Mouse (Mus musculus): Measurements from ENCODE around the gene Gm4491. TPM values are rescaled to one million over a fixed set of nuclear protein-coding genes. Genes with fewer than 3 reads are reported as not detected.

Gene Gm4491
- not detected in 2 replicates for polyA plus RNA-seq (2016; fragmentation: Nextera tagmentation; extraction: Ambion mirVana)

GRCm38 (mm10) chr14:57115823-57116544, at the start of gene Gm4491:
TSS of gene Gm4491 (minus strand) at chr14:57115883.
- H3K27me3 ChIP-seq (replicated peaks) = no peaks in the 10 kb centered on the region
- H3K36me3 ChIP-seq = no peaks in the 10 kb centered on the region
- no peak within 1 kb of the TSS for H3K4me3 ChIP-seq
- no peaks in the 10 kb centered on the region for H3K9me3 ChIP-seq
- H3K27ac ChIP-seq = no peak within 1 kb of the TSS
- peaks cover 8% of the 10 kb centered on the region for H3K4me1 ChIP-seq
- peak; percentile 58 for ATAC-seq (ENCODE audit: low FRiP score, low read depth)
- H3K9ac ChIP-seq = no peak within 1 kb of the TSS
- 16% methylated on average over 13 of the region's 13 CpGs for WGBS
- H3K4me2 ChIP-seq (replicated peaks) = peak within 1 kb of the TSS; percentile 36

- no peak overlapping the region for H3K4me2 ChIP-seq (replicated peaks)
- no peak for ATAC-seq (ENCODE audit: low FRiP score, low read depth)
- no peak overlapping the region for H3K4me3 ChIP-seq
- peaks cover 5% of the 10 kb centered on the region for H3K4me1 ChIP-seq
- no peak overlapping the region for H3K9ac ChIP-seq
- H3K27ac ChIP-seq = no peak overlapping the region
- 0 out of 2 replicates have a peak, but pooled peaks cover 4% of the 10 kb centered on the region for H3K27me3 ChIP-seq (replicated peaks)
- 54% methylated on average over 2 of the region's 2 CpGs for WGBS
- no peaks in the 10 kb centered on the region for H3K36me3 ChIP-seq
- 0 out of 2 replicates have a peak, but pooled peaks cover 5% of the 10 kb centered on the region for H3K9me3 ChIP-seq
These were observed 46.1 kb upstream of the Gm4491 start for GRCm38 (mm10) chr14:57161833-57162232.

GRCm38 (mm10) chr14:57161201-57161600, 45.5 kb upstream of the Gm4491 start:
- 74% methylated on average over 4 of the region's 4 CpGs for WGBS
- Histone ChIP-seq H3K27me3 (replicated peaks) (0 out of 2 replicates have a peak, but pooled peaks cover 4% of the 10 kb centered on the region), H3K9ac (no peak overlapping the region), H3K4me2 (replicated peaks) (no peak overlapping the region), H3K4me3 (no peak overlapping the region), H3K36me3 (no peaks in the 10 kb centered on the region), H3K4me1 (peaks cover 5% of the 10 kb centered on the region), H3K9me3 (0 out of 2 replicates have a peak, but pooled peaks cover 5% of the 10 kb centered on the region), H3K27ac (no peak overlapping the region)
- no peak for ATAC-seq (ENCODE audit: low FRiP score, low read depth)

DNA sequence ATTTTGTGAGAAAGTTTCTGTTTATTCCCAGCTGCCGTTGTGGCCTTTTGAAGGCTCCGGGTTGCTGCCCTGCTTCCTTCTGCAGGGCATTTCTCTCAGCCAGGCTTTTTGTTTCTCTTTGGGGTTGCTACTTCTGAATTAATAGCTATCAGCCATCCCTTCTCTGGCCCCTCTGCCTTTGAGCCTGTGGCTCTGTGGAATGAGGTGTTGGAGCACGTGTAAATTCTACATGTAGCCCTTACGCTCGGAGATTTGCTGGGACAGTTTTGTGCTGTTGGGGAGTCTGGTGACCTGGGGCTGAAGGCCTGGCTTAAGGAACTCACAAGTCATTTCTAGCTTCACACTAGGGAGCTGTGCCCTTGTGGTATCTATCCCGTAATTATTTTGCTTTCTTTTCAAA, 39.2 kb upstream of the Gm4491 start:
- no peak overlapping the region for H3K27ac ChIP-seq
- H3K36me3 ChIP-seq = no peaks in the 10 kb centered on the region
- no peak for ATAC-seq (ENCODE audit: low FRiP score, low read depth)
- H3K9me3 ChIP-seq = 0 out of 2 replicates have a peak, but pooled peaks cover 5% of the 10 kb centered on the region
- H3K4me3 ChIP-seq = no peak overlapping the region
- peaks cover 4% of the 10 kb centered on the region; the same call in 1 of the 2 replicates for H3K4me1 ChIP-seq
- H3K4me2 ChIP-seq (replicated peaks) = no peak overlapping the region
- WGBS = 43% methylated on average over 6 of the region's 6 CpGs
- H3K9ac ChIP-seq = no peak overlapping the region
- 0 out of 2 replicates have a peak, but pooled peaks cover 5% of the 10 kb centered on the region for H3K27me3 ChIP-seq (replicated peaks)

DNA sequence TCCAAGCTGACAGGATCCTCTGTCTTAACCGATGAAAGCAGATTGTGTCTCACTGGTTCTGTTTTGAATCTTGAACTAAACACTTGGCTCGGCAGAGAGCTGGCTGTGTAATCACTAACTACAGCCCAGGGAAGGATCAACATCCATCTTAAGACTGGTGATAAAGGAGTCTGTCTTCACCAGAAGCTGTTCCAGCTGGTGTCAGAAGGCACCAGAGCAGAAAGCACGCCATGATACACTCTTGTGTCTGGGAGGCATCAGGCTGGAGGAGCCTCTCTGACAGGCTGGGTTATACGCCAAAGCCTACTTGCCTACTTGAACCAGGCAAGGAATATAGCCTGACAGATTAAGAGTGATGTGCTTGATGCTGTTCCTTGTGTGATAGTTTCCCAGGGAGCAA, 30.1 kb upstream of the Gm4491 start:
- H3K36me3 ChIP-seq = no peaks in the 10 kb centered on the region
- no peak for ATAC-seq (ENCODE audit: low FRiP score, low read depth)
- no peaks in the 10 kb centered on the region for H3K4me1 ChIP-seq
- H3K4me2 ChIP-seq (replicated peaks) = no peak overlapping the region
- no peak overlapping the region for H3K4me3 ChIP-seq
- no peak overlapping the region for H3K27ac ChIP-seq
- no peak overlapping the region for H3K9ac ChIP-seq
- whole genome bisulfite sequencing = 70% methylated on average over 4 of the region's 4 CpGs
- H3K27me3 ChIP-seq (replicated peaks) = no peaks in the 10 kb centered on the region
- no peaks in the 10 kb centered on the region for H3K9me3 ChIP-seq

GRCm38 (mm10) chr14:57135265-57135664, 19.6 kb upstream of the Gm4491 start:
- Histone ChIP-seq H3K9me3 (no peaks in the 10 kb centered on the region), H3K4me2 (replicated peaks) (no peak overlapping the region), H3K4me1 (peaks cover 24% of the 10 kb centered on the region), H3K36me3 (no peaks in the 10 kb centered on the region), H3K4me3 (no peak overlapping the region), H3K9ac (no peak overlapping the region), H3K27ac (no peak overlapping the region), H3K27me3 (replicated peaks) (peaks cover 55% of the 10 kb centered on the region)
- ATAC-seq (ENCODE audit: low FRiP score, low read depth) = peak; percentile 55; the same call in 1 of the 2 replicates
- 15% methylated on average over 8 of the region's 8 CpGs for WGBS

- Histone ChIP-seq H3K27ac (no peak within 1 kb of the TSS), H3K9me3 (no peaks in the 10 kb centered on the region), H3K4me2 (replicated peaks) (peak within 1 kb of the TSS; percentile 69), H3K36me3 (no peaks in the 10 kb centered on the region), H3K4me3 (peak within 1 kb of the TSS; percentile 35), H3K9ac (0 out of 2 replicates have a peak within 1 kb of the TSS, but pooled peaks have one; percentile 33), H3K4me1 (peaks cover 24% of the 10 kb centered on the region), H3K27me3 (replicated peaks) (peaks cover 50% of the 10 kb centered on the region)
- WGBS = 1% methylated on average over 33 of the region's 33 CpGs
- ATAC-seq (ENCODE audit: low FRiP score, low read depth) = peak; percentile 4; the same call in 1 of the 2 replicates
These were observed 17.5 kb upstream of the Gm4491 start, which contains the start of gene Gjb6 for GRCm38 (mm10) chr14:57133161-57133661. TSS of gene Gjb6 (minus strand) at chr14:57133611.

DNA sequence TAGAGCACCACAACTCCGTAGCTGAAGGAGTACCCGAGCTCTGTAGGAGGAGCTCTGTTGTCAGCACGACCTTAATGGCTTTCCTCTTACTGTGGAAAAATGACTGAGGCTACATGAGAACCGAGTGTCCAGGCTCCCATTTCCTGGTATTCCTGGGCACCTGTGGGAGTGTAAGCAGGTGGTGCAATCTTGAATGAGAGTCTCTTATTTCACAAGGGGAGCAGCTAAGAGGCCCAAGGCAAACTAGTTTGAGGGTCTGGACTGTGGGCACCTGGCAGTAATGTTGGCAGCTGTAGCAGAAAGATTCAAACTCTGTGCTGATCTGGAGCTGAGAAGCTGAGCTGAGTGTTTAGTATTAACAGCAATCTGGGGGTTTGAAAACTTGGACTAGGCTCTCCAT, 11.7 kb upstream of the Gm4491 start:
- Histone ChIP-seq H3K4me3 (no peak overlapping the region), H3K27me3 (replicated peaks) (peaks cover 11% of the 10 kb centered on the region)
- no peak for ATAC-seq (ENCODE audit: low FRiP score, low read depth)

DNA sequence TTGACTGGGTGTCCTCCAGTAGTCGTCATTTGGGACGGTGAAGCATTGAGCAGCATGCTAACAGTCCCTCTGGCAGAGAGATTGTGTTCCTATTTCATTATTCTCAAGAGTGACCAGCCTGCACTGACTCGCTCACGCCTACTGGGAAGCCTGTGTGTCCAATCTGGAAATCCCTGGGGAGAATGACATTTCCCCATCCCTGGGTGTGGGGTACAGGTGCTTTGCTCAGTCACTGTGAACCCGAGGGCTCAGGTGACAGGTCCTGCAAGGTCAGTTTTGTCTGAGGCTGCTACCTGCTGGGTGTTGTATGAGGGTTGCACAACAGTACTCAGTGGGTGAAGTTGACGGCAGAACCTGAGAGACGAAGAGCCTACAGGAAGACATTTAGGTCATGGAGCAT, 6.6 kb upstream of the Gm4491 start:
- H3K4me3 ChIP-seq = no peak overlapping the region
- H3K4me2 ChIP-seq (replicated peaks) = no peak overlapping the region
- H3K9me3 ChIP-seq = no peaks in the 10 kb centered on the region
- H3K36me3 ChIP-seq = no peaks in the 10 kb centered on the region
- H3K4me1 ChIP-seq = no peaks in the 10 kb centered on the region
- no peaks in the 10 kb centered on the region for H3K27me3 ChIP-seq (replicated peaks)
- 87% methylated on average over 7 of the region's 7 CpGs for WGBS
- H3K27ac ChIP-seq = no peak overlapping the region
- no peak overlapping the region for H3K9ac ChIP-seq
- no peak for ATAC-seq (ENCODE audit: low FRiP score, low read depth)

More for the DNA sequence above, 11.7 kb upstream of the Gm4491 start:
- Histone ChIP-seq H3K4me2 (replicated peaks) (no peak overlapping the region), H3K9me3 (no peaks in the 10 kb centered on the region), H3K36me3 (no peaks in the 10 kb centered on the region), H3K4me1 (no peaks in the 10 kb centered on the region), H3K27ac (no peak overlapping the region), H3K9ac (no peak overlapping the region)
- 79% methylated on average over 4 of the region's 4 CpGs for WGBS

GRCm38 (mm10) chr14:57109194-57109593, 6.5 kb downstream of the Gm4491 start:
- no peaks in the 10 kb centered on the region for H3K9me3 ChIP-seq
- no peak overlapping the region for H3K4me2 ChIP-seq (replicated peaks)
- H3K36me3 ChIP-seq = no peaks in the 10 kb centered on the region
- peaks cover 9% of the 10 kb centered on the region for H3K4me1 ChIP-seq
- no peak overlapping the region for H3K4me3 ChIP-seq
- no peak overlapping the region for H3K27ac ChIP-seq
- no peak overlapping the region for H3K9ac ChIP-seq
- 8% methylated on average over 4 of the region's 4 CpGs for WGBS
- peaks cover 34% of the 10 kb centered on the region for H3K27me3 ChIP-seq (replicated peaks)
- ATAC-seq (ENCODE audit: low FRiP score, low read depth) = no peak

- ATAC-seq (ENCODE audit: low FRiP score, low read depth) = no peak
- H3K27me3 ChIP-seq (replicated peaks) = peaks cover 47% of the 10 kb centered on the region
These were observed 7.8 kb downstream of the Gm4491 start for GRCm38 (mm10) chr14:57107916-57108315.

DNA sequence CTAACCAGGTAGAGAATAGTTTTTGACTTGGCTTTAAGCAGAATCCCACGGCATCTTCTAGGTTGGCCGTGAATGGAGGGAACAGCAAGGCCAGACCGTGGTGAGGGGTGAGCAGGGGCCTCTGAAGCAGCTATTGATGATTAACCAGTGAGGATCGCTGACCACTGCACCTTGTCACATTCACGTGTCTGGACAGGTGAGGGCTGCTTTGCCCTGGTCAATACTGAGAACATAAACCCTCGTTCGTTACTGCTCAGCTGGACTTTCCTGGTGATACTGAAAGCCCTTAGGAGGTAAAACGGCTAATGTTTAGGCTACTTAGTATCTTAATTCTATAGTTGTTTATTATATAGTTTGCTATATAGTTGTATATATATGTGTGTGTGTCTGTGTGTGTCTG, 8.6 kb downstream of the Gm4491 start:
- no peak overlapping the region for H3K4me3 ChIP-seq
- peaks cover 17% of the 10 kb centered on the region for H3K4me1 ChIP-seq
- no peak overlapping the region for H3K4me2 ChIP-seq (replicated peaks)
- peaks cover 55% of the 10 kb centered on the region for H3K27me3 ChIP-seq (replicated peaks)
- H3K27ac ChIP-seq = no peak overlapping the region
- H3K9me3 ChIP-seq = no peaks in the 10 kb centered on the region
- no peaks in the 10 kb centered on the region for H3K36me3 ChIP-seq
- ATAC-seq (ENCODE audit: low FRiP score, low read depth) = no peak
- H3K9ac ChIP-seq = no peak overlapping the region
- WGBS = 78% methylated on average over 8 of the region's 8 CpGs

More at GRCm38 (mm10) chr14:57107916-57108315, 7.8 kb downstream of the Gm4491 start:
- WGBS = 69% methylated on average over 5 of the region's 5 CpGs
- Histone ChIP-seq H3K9me3 (no peaks in the 10 kb centered on the region), H3K4me2 (replicated peaks) (no peak overlapping the region), H3K4me1 (peaks cover 17% of the 10 kb centered on the region), H3K36me3 (no peaks in the 10 kb centered on the region), H3K4me3 (no peak overlapping the region), H3K27ac (no peak overlapping the region), H3K9ac (no peak overlapping the region)

All from neural tube, embryonic 12.5 days (tissue).